Mouse (Mus musculus) lung, adult 2 months (tissue): ENCODE measurements around the gene Fbxo31. TPM values are rescaled to one million over a fixed set of nuclear protein-coding genes. Genes with fewer than 3 reads are reported as not detected.

Experiments used
- DNase-seq: peaks from one replicate; pipeline ENCODE4 v3.0.0; 2022
- H3K4me1 ChIP-seq: fragments of 200-500 bp; 2 replicates; pipeline ENCODE4 v1.6.1; 2011; ENCODE audit warnings: low read length; ENCODE audit not compliant: control insufficient read depth, insufficient read depth
- H3K4me3 ChIP-seq: fragments of 200-500 bp; replicated peaks from 2 replicates; pipeline ENCODE3; 2011; ENCODE audit warnings: low read depth, mild to moderate bottlenecking, control low read depth, low read length; ENCODE audit errors: extremely low read depth
- CTCF ChIP-seq: fragments of 200-500 bp; IDR thresholded peaks from 2 replicates; pipeline ENCODE4 v1.5.1; 2011; ENCODE audit warnings: mild to moderate bottlenecking, low read length, control low read depth; ENCODE audit not compliant: insufficient read depth
- POLR2A ChIP-seq: fragments of 200-500 bp; IDR thresholded peaks from 2 replicates; pipeline ENCODE4 v1.6.1; 2011; ENCODE audit warnings: low read depth, mild to moderate bottlenecking, control low read depth, low read length, borderline replicate concordance; ENCODE audit errors: extremely low read depth
- WGBS: fragments of 180-500 bp; shearing (Covaris S2); methylation state at CpG from one replicate; pipeline ENCODE4 v1.1.7; 2018; 5-methylcytosine and 5-hydroxymethylcytosine counted together
- polyA plus RNA-seq: library from polyadenylated mRNA; depleted of rRNA; stranded (reverse); fragments of >200 nt; gene quantifications from 2 replicates; pipeline ENCODE4 v1.2.3, GENCODE M21; 2012; rRNA removed

Fbxo31 gene
- polyA plus RNA-seq, 1 experiment = 48.2 TPM

- no peaks in the 10 kb centered on the region for H3K4me1 ChIP-seq
- 71% methylated on average over 19 of the region's 19 CpGs for WGBS
- TF ChIP-seq CTCF (no peak), POLR2A (no peak)
Measured at GRCm38 (mm10) chr8:121541862-121542261, 36.7 kb downstream of the Fbxo31 start.

GRCm38 (mm10) chr8:121532381-121532780 lies 46.2 kb downstream of the Fbxo31 start:
- H3K4me3 ChIP-seq = no peak overlapping the region
- DNase-seq = no peak
- no peaks in the 10 kb centered on the region for H3K4me1 ChIP-seq
- 43% methylated on average over 5 of the region's 5 CpGs for WGBS
- TF ChIP-seq POLR2A (no peak), CTCF (peak; percentile 56)

More at GRCm38 (mm10) chr8:121541862-121542261, 36.7 kb downstream of the Fbxo31 start:
- H3K4me3 ChIP-seq = no peak overlapping the region
- no peak for DNase-seq

- no peak for DNase-seq
- Histone ChIP-seq H3K4me3 (no peak overlapping the region), H3K4me1 (no peaks in the 10 kb centered on the region)
- WGBS = 69% methylated on average over 10 of the region's 10 CpGs
- no peak for TF ChIP-seq CTCF
Measured at GRCm38 (mm10) chr8:121530639-121531038, 48.0 kb downstream of the Fbxo31 start.

DNA sequence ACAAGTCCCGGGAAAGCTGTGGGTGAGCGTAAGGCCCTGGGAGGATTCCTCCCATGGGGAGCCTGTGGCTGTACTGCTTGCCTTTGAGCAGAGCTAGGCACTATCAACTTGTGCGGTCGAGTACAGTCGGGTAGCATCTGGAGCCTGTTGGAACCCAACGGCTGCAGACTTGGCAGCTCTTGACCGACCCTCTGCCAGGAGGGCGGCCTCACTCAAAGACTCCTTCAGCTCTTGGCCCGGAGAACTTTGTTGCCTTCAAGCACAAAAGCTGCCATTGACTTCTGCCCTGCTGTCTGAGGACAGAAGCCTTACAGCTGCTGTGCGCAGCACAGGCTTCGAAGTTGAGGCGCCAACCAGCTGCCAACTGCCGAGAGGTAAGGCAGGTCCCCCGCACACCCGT lies 49.8 kb downstream of the Fbxo31 start:
- DNase-seq = peak; percentile 19
- TF ChIP-seq CTCF = no peak
- TF ChIP-seq POLR2A = no peak
- H3K4me3 ChIP-seq = no peak overlapping the region
- 72% methylated on average over 15 of the region's 15 CpGs for WGBS
- H3K4me1 ChIP-seq = no peaks in the 10 kb centered on the region

DNA sequence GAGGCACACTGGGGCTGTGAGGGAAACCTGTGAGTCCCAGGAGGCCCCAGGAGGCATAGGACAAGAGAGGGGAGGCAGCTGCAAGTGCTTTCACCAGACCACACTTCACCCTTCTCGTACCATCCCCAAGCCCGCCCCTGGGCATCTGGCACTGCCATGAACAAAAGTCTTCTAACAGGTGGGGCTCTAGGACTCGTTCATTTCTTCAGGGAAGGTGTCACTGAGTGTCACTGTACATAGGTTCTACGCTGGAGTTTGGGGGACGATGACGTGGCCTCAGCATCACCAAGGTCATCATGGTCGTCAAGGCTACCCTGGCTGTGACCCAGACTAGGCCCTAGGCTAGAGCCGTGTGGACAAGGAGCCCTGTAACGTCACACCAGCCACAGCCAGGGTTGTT lies 50.9 kb downstream of the Fbxo31 start:
- Histone ChIP-seq H3K4me1 (no peaks in the 10 kb centered on the region), H3K4me3 (no peak overlapping the region)
- no peak for TF ChIP-seq POLR2A
- TF ChIP-seq CTCF = no peak
- 79% methylated on average over 9 of the region's 9 CpGs for WGBS
- no peak for DNase-seq

DNA sequence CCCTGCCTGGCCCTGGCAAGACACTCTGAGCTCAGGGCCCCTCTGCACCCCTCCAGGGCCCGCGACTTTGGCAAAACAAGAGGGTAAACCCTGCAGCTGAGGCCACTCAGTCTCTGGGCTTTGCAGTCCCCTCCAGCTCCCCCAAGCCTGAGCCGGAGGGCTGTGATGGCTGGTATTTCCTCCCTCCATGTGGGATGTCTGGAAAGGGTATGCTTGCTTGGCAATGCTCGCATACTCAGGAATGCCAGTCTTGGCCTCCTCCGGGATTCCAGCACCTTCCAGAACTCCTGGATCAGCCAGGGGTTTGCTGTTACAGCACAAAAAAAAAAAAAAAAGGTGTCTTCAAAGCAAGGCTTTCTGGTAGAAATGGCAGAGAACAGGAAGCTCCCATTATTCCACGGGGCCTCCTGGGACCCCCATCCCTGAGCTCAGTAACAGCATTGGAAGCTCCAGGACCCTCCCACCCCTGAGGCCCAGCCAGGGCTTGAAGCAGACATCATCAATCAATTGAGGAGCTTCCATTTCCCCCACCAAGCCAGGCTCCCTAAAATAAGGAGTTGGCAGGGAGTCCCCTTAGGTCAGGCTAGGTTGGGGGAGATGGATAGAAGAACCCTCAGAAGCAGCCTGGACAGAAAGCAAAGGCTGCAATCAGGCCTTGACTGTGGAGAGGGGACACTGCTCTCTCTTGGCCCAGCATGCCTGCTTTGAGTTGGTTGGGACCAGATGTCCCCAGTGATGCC lies 51.6 kb downstream of the Fbxo31 start:
- WGBS = 44% methylated on average over 6 of the region's 6 CpGs
- DNase-seq = no peak
- no peaks in the 10 kb centered on the region for H3K4me1 ChIP-seq
- H3K4me3 ChIP-seq = no peak overlapping the region
- no peak for TF ChIP-seq POLR2A
- no peak for TF ChIP-seq CTCF

DNA sequence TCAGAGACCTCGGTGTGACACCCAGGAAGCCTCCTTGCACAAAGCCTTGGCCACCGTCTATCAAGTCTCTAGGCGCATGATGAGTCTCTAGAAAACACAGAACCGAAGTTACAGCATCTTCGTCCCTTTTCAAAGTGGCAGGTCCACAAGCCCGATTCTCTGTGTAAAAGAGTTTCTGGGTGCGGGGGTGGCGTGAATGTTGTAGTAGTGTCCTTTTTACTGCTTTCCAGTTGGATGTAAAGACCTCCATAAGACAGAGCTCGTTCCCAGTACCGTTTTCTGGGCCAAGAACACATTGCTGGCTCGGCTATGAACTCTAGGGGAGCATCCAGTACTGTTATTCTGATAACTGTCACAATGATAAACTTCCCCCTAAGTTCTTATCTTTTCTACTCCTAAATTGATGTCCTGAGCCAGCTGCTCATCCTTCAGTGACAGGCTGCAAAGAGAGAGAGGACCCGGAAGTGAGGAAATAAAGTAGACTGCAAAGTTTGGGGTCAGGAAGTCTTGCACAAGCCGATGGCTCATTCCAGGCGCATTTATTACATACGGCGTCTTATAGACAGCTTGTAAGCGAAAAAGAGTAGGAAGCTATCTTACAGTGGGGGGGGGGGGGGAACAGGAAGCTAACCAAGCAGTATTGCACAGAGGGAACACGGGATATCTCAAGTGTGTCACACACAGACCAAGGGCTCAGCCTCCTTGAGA lies 53.3 kb downstream of the Fbxo31 start:
- 52% methylated on average over 18 of the region's 18 CpGs for WGBS
- no peak for DNase-seq
- Histone ChIP-seq H3K4me1 (no peaks in the 10 kb centered on the region), H3K4me3 (no peak overlapping the region)
- TF ChIP-seq POLR2A (no peak), CTCF (no peak)

GRCm38 (mm10) chr8:121513429-121513828 lies 65.2 kb downstream of the Fbxo31 start:
- H3K4me1 ChIP-seq = no peaks in the 10 kb centered on the region
- WGBS = 5% methylated on average over 12 of the region's 12 CpGs
- TF ChIP-seq POLR2A (no peak), CTCF (peak; percentile 96)
- peak; percentile 75 for DNase-seq
- H3K4me3 ChIP-seq = no peak overlapping the region

DNA sequence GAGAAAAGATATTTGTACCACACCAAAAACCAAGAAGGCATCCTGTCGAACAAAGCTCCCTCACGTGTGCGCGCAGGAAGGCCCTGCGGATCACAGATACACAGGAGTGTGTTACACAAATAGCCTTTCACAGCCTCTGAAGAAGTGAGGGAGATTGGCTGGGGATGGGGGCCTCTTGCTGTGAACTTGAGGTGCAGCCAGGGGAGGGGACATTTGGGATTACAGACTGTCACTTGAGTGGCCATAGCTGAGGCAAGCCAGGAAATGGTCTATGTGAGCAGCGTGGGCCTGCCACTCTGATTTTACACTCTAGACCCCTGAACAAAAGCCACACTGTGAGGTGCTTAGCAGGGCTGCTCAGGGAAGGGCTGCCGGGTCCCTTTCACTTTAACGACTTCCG lies 66.9 kb downstream of the Fbxo31 start:
- H3K4me3 ChIP-seq = no peak overlapping the region
- no peak for DNase-seq
- WGBS = 57% methylated on average over 9 of the region's 9 CpGs
- H3K4me1 ChIP-seq = no peaks in the 10 kb centered on the region
- no peak for TF ChIP-seq CTCF

Other genes with a start within 250 kb of the Fbxo31 start
- not detected in 2 replicates for gene 1700018B08Rik, start 34.5 kb downstream of the Fbxo31 start, polyA plus RNA-seq
- 106 and 140 TPM in 2 replicates for gene Map1lc3b, start 11.6 kb upstream of the Fbxo31 start, polyA plus RNA-seq
- 40.8 and 50.9 TPM in 2 replicates for gene Zcchc14, start 74.1 kb upstream of the Fbxo31 start, polyA plus RNA-seq
- 0.06 and 0.10 TPM in 2 replicates for gene Jph3, start 150.8 kb upstream of the Fbxo31 start, polyA plus RNA-seq